Mouse (Mus musculus) lung, embryonic 16.5 days (tissue): ENCODE measurements around the gene Gng2. TPM values are rescaled to one million over a fixed set of nuclear protein-coding genes. Genes with fewer than 3 reads are reported as not detected.

Experiments
- ATAC-seq: fragments of 200-750 bp; cut with Nextera tagmentation; 2 replicates; pipeline ENCODE4 v1.8.0; 2017; ENCODE audit warnings: low read depth, mild to moderate bottlenecking, moderate library complexity
- H3K27ac ChIP-seq: fragments of 300-500 bp; sonication (generic); 2 replicates; pipeline ENCODE4 v1.5.1; 2014; ENCODE audit warnings: mild to moderate bottlenecking, control low read depth, low read length
- H3K27me3 ChIP-seq: fragments of 300-500 bp; sonication (generic); 2 replicates; pipeline ENCODE4 v1.6.1; 2014; ENCODE audit warnings: low read depth, low read length, mixed read lengths; ENCODE audit not compliant: control insufficient read depth, insufficient read depth
- H3K36me3 ChIP-seq: fragments of 300-500 bp; sonication (generic); 2 replicates; pipeline ENCODE4 v1.6.1; 2014; ENCODE audit warnings: low read length; ENCODE audit not compliant: control insufficient read depth, insufficient read depth
- H3K4me1 ChIP-seq: fragments of 300-500 bp; sonication (generic); replicated peaks from 2 replicates; pipeline ENCODE4 v1.6.1; 2014; ENCODE audit warnings: low read length, mixed read lengths; ENCODE audit not compliant: control insufficient read depth, insufficient read depth
- H3K4me2 ChIP-seq: fragments of 300-500 bp; sonication (generic); 2 replicates; pipeline ENCODE4 v1.6.1; 2014; ENCODE audit warnings: low read depth, low read length, control low read depth
- H3K4me3 ChIP-seq: fragments of 300-500 bp; sonication (generic); 2 replicates; pipeline ENCODE4 v1.5.1; 2014; ENCODE audit warnings: mild to moderate bottlenecking, low read length, control low read depth
- H3K9ac ChIP-seq: fragments of 300-500 bp; sonication (generic); 2 replicates; pipeline ENCODE4 v1.6.1; 2014; ENCODE audit warnings: low read length, control low read depth
- H3K9me3 ChIP-seq: fragments of 300-500 bp; sonication (generic); 2 replicates; pipeline ENCODE4 v1.6.1; 2016; ENCODE audit warnings: low read length; ENCODE audit not compliant: control insufficient read depth
- WGBS: fragments of 180-500 bp; shearing (Covaris S2); extraction: QIAGEN DNeasy Blood & Tissue Kit; methylation state at CpG from one replicate; pipeline ENCODE4 v1.1.7; 2014; 5-methylcytosine and 5-hydroxymethylcytosine counted together
- polyA plus RNA-seq: library from polyadenylated mRNA; unstranded; fragments of >200 nt; fragmentation: Nextera tagmentation; extraction: Ambion mirVana; gene quantifications from 2 replicates; pipeline ENCODE4 v1.2.1, GENCODE M21; 2015

The Gng2 gene
- polyA plus RNA-seq, 1 experiment from 2014 or later, result 69.7 TPM

GRCm38 (mm10) chr14:19858808-19859776, 118.3 kb downstream of the Gng2 start:
- 37% methylated on average over 8 of the region's 8 CpGs for WGBS
- no peak for ATAC-seq
- no peaks in the 10 kb centered on the region for H3K27me3 ChIP-seq
- no peak overlapping the region for H3K27ac ChIP-seq
- H3K4me3 ChIP-seq, result no peak overlapping the region
- H3K9me3 ChIP-seq, result no peaks in the 10 kb centered on the region; the same call in 1 of the 2 replicates
- H3K36me3 ChIP-seq, result no peaks in the 10 kb centered on the region
- 0 out of 2 replicates have a peak, but pooled peaks cover 2% of the 10 kb centered on the region for H3K4me1 ChIP-seq
- H3K9ac ChIP-seq, result no peak overlapping the region
- H3K4me2 ChIP-seq, result no peak overlapping the region

- no peak for ATAC-seq
- Histone ChIP-seq H3K9me3 (no peaks in the 10 kb centered on the region; the same call in 1 of the 2 replicates), H3K27me3 (no peaks in the 10 kb centered on the region), H3K27ac (no peak overlapping the region), H3K4me3 (no peak overlapping the region), H3K36me3 (no peaks in the 10 kb centered on the region), H3K4me2 (no peak overlapping the region), H3K4me1 (no peaks in the 10 kb centered on the region), H3K9ac (no peak overlapping the region)
- 73% methylated on average over 2 of the region's 2 CpGs for WGBS
Observed at GRCm38 (mm10) chr14:19858279-19858678, 119.1 kb downstream of the Gng2 start.

GRCm38 (mm10) chr14:19853471-19853870, 124.0 kb downstream of the Gng2 start:
- H3K36me3 ChIP-seq, result no peaks in the 10 kb centered on the region
- 50% methylated on average over 3 of the region's 3 CpGs for WGBS
- H3K4me2 ChIP-seq, result no peak overlapping the region
- no peak overlapping the region for H3K27ac ChIP-seq
- H3K4me1 ChIP-seq, result no peaks in the 10 kb centered on the region
- no peaks in the 10 kb centered on the region; the same call in 1 of the 2 replicates for H3K9me3 ChIP-seq
- no peak overlapping the region for H3K9ac ChIP-seq
- ATAC-seq, result no peak
- no peak overlapping the region for H3K4me3 ChIP-seq
- no peaks in the 10 kb centered on the region for H3K27me3 ChIP-seq

GRCm38 (mm10) chr14:19839600-19840332, 137.7 kb downstream of the Gng2 start:
- H3K27ac ChIP-seq, result no peak overlapping the region
- ATAC-seq, result peak; percentile 45; the same call in 1 of the 2 replicates

GRCm38 (mm10) chr14:19836289-19836688, 141.1 kb downstream of the Gng2 start:
- Histone ChIP-seq H3K27ac (no peak overlapping the region), H3K9ac (no peak overlapping the region), H3K4me1 (0 out of 2 replicates have a peak, but pooled peaks cover 3% of the 10 kb centered on the region), H3K4me2 (no peak overlapping the region), H3K4me3 (no peak overlapping the region), H3K27me3 (no peaks in the 10 kb centered on the region), H3K36me3 (no peaks in the 10 kb centered on the region), H3K9me3 (no peaks in the 10 kb centered on the region)
- WGBS, result 77% methylated on average over 3 of the region's 3 CpGs
- ATAC-seq, result no peak

More at GRCm38 (mm10) chr14:19839600-19840332, 137.7 kb downstream of the Gng2 start:
- Histone ChIP-seq H3K4me1 (0 out of 2 replicates have a peak, but pooled peaks cover 3% of the 10 kb centered on the region), H3K4me3 (peak overlapping the region; percentile 39), H3K9ac (peak overlapping the region; percentile 63), H3K27me3 (no peaks in the 10 kb centered on the region), H3K9me3 (no peaks in the 10 kb centered on the region), H3K4me2 (peak overlapping the region; percentile 54), H3K36me3 (no peaks in the 10 kb centered on the region)
- WGBS, result 27% methylated on average over 15 of the region's 15 CpGs

GRCm38 (mm10) chr14:19825481-19825880, 151.9 kb downstream of the Gng2 start:
- WGBS, result 44% methylated on average over 11 of the region's 11 CpGs
- H3K36me3 ChIP-seq, result peaks cover 9% of the 10 kb centered on the region
- no peak overlapping the region for H3K4me2 ChIP-seq
- H3K4me1 ChIP-seq, result peaks cover 10% of the 10 kb centered on the region
- no peaks in the 10 kb centered on the region; the same call in 1 of the 2 replicates for H3K9me3 ChIP-seq
- no peak for ATAC-seq
- no peak overlapping the region for H3K4me3 ChIP-seq
- no peak overlapping the region for H3K27ac ChIP-seq
- H3K27me3 ChIP-seq, result no peaks in the 10 kb centered on the region
- H3K9ac ChIP-seq, result 0 out of 2 replicates have a peak overlapping the region, but pooled peaks have one; percentile 19

GRCm38 (mm10) chr14:19823321-19824142, 153.9 kb downstream of the Gng2 start, which contains the start of gene Rtraf:
Gene Rtraf, minus strand, starts transcription at chr14:19823824.
- peak within 1 kb of the TSS; percentile 72 for H3K27ac ChIP-seq

More at GRCm38 (mm10) chr14:19823321-19824142, 153.9 kb downstream of the Gng2 start, which contains the start of gene Rtraf:
- Histone ChIP-seq H3K27me3 (no peaks in the 10 kb centered on the region), H3K4me1 (peaks cover 10% of the 10 kb centered on the region), H3K4me3 (peak within 1 kb of the TSS; percentile 91), H3K36me3 (peaks cover 20% of the 10 kb centered on the region), H3K9me3 (no peaks in the 10 kb centered on the region; the same call in 1 of the 2 replicates), H3K4me2 (peak within 1 kb of the TSS; percentile 85), H3K9ac (peak within 1 kb of the TSS; percentile 92)
- peak; percentile 100 for ATAC-seq
- under 1% methylated on average over 79 of the region's 80 CpGs for WGBS
